Mouse (Mus musculus) neural tube, embryonic 14.5 days (tissue): ENCODE measurements at regions not wholly inside any gene's neighbourhood (a gene's known extent, or its start where the extent isn't known, plus 50 kb on each side); places are given as distances from the start of the nearest gene placed in this dataset.

Experiments used
- ATAC-seq: fragments of 200-750 bp; cut with Nextera tagmentation; 2 replicates; pipeline ENCODE4 v1.8.0; 2017; ENCODE audit warnings: low read depth, mild to moderate bottlenecking, moderate TSS enrichment, moderate library complexity
- H3K27ac ChIP-seq: fragments of 300-500 bp; sonication (generic); 2 replicates; pipeline ENCODE4 v1.5.1; 2014; ENCODE audit warnings: low read depth, mild to moderate bottlenecking, control low read depth, low read length, moderate library complexity, mixed read lengths
- H3K27me3 ChIP-seq: fragments of 300-500 bp; sonication (generic); 2 replicates; pipeline ENCODE4 v1.6.1; 2014; ENCODE audit warnings: low read length; ENCODE audit not compliant: control insufficient read depth, insufficient read depth
- H3K36me3 ChIP-seq: fragments of 300-500 bp; sonication (generic); 2 replicates; pipeline ENCODE4 v1.6.1; 2014; ENCODE audit warnings: low read length, mixed read lengths; ENCODE audit not compliant: control insufficient read depth, insufficient read depth
- H3K4me1 ChIP-seq: fragments of 300-500 bp; sonication (generic); 2 replicates; pipeline ENCODE4 v1.6.1; 2014; ENCODE audit warnings: low read length; ENCODE audit not compliant: control insufficient read depth, insufficient read depth
- H3K4me2 ChIP-seq: fragments of 300-500 bp; sonication (generic); 2 replicates; pipeline ENCODE4 v1.6.1; 2014; ENCODE audit warnings: mild to moderate bottlenecking, low read depth, low read length, control low read depth
- H3K4me3 ChIP-seq: fragments of 300-500 bp; sonication (generic); 2 replicates; pipeline ENCODE4 v1.5.1; 2014; ENCODE audit warnings: low read depth, low read length, control low read depth, mixed read lengths
- H3K9ac ChIP-seq: fragments of 300-500 bp; sonication (generic); replicated peaks from 2 replicates; pipeline ENCODE4 v1.6.1; 2014; ENCODE audit warnings: low read depth, mild to moderate bottlenecking, control low read depth, low read length, mixed read lengths
- H3K9me3 ChIP-seq: fragments of 300-500 bp; sonication (generic); 2 replicates; pipeline ENCODE4 v1.6.1; 2016; ENCODE audit warnings: low read length; ENCODE audit not compliant: control insufficient read depth
- WGBS: fragments of 180-500 bp; shearing (Covaris S2); extraction: QIAGEN DNeasy Blood & Tissue Kit; methylation state at CpG from one replicate; pipeline ENCODE4 v1.1.7; 2014; 5-methylcytosine and 5-hydroxymethylcytosine counted together

- Histone ChIP-seq H3K9ac (no peak overlapping the region), H3K27ac (no peak overlapping the region), H3K36me3 (no peaks in the 10 kb centered on the region), H3K4me2 (no peak overlapping the region), H3K27me3 (no peaks in the 10 kb centered on the region), H3K9me3 (no peaks in the 10 kb centered on the region), H3K4me1 (no peaks in the 10 kb centered on the region), H3K4me3 (no peak overlapping the region)
- WGBS, result 78% methylated on average over 3 of the region's 3 CpGs
- no peak for ATAC-seq
These were observed 71.7 kb upstream of the Fstl4 start for GRCm38 (mm10) chr11:52692701-52693100.

- no peaks in the 10 kb centered on the region for H3K27me3 ChIP-seq
- peaks cover 2% of the 10 kb centered on the region; the same call in 1 of the 2 replicates for H3K4me1 ChIP-seq
- H3K4me3 ChIP-seq, result no peak overlapping the region
- H3K4me2 ChIP-seq, result no peak overlapping the region
- ATAC-seq, result peak; percentile 56
- 52% methylated on average over 10 of the region's 10 CpGs for WGBS
- no peak overlapping the region for H3K9ac ChIP-seq
- H3K9me3 ChIP-seq, result no peaks in the 10 kb centered on the region
- H3K27ac ChIP-seq, result no peak overlapping the region
- H3K36me3 ChIP-seq, result no peaks in the 10 kb centered on the region
These were observed 62.8 kb upstream of the Fstl4 start for GRCm38 (mm10) chr11:52701682-52702081.

DNA sequence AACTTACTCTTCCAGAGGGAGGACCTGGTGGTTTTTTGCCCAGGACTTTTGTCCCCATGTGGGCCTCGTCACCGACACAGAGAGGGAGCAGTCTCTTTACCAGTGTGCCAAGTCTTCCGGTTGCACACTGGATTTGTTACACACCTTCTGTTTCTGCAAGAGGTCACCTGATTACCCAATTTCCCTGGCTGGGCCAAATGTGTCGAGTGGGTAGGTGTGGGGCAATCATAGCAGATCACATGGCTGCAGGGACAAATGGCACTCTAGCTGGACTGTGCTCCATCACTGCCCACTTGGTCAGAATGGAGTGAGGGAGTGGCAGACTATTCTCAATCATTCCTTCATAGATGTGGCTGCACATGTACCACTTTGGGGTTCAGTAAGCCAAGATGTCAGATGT, 61.0 kb upstream of the Fstl4 start:
- no peak for ATAC-seq
- WGBS, result 87% methylated on average over 4 of the region's 4 CpGs
- H3K27me3 ChIP-seq, result no peaks in the 10 kb centered on the region
- H3K27ac ChIP-seq, result no peak overlapping the region
- no peak overlapping the region for H3K9ac ChIP-seq
- no peak overlapping the region for H3K4me3 ChIP-seq
- no peaks in the 10 kb centered on the region for H3K9me3 ChIP-seq
- H3K4me2 ChIP-seq, result no peak overlapping the region
- H3K36me3 ChIP-seq, result no peaks in the 10 kb centered on the region
- H3K4me1 ChIP-seq, result peaks cover 2% of the 10 kb centered on the region; the same call in 1 of the 2 replicates
